Mouse (Mus musculus): ENCODE results near the gene Sh3gl1. TPM values are rescaled to one million over a fixed set of nuclear protein-coding genes. Genes with fewer than 3 reads are reported as not detected.

The Sh3gl1 gene
- polyA plus RNA-seq, 1 experiment from 2014 or later = 97.1 TPM

DNA sequence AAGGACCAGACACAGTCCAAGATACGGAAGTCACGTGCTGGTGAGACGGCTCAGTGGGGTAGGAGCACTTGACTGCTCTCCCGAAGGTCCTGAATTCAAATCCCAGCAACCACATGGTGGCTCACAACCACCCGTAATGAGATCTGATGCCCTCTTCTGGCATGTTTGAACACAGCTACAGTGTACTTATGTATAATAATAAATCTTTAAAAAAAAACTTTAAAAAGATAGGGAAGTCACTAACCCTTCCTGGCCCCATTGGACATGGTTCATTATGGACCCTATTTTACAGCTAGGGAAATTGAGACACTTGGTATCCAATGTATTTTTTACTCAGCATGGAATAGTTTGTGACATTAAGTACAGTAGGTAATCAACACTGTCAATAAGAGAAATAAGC, 41.1 kb upstream of the Sh3gl1 start:
- no peaks in the 10 kb centered on the region for H3K27me3 ChIP-seq (replicated peaks; ENCODE audit: insufficient read depth, low read length)
- 87% methylated on average over 5 of the region's 5 CpGs for WGBS
- peaks cover 27% of the 10 kb centered on the region; the same call in 1 of the 2 replicates for H3K4me1 ChIP-seq (ENCODE audit: insufficient read depth, low read depth, low read length)
- no peak for ATAC-seq
- H3K27ac ChIP-seq (ENCODE audit: low read length) = no peak overlapping the region
- H3K9me3 ChIP-seq (ENCODE audit: low read length) = no peaks in the 10 kb centered on the region
- no peak overlapping the region for H3K4me3 ChIP-seq (ENCODE audit: low read depth, low read length)
- H3K9ac ChIP-seq (replicated peaks; ENCODE audit: low read depth) = no peak overlapping the region
- no peaks in the 10 kb centered on the region; the same call in 1 of the 2 replicates for H3K36me3 ChIP-seq (ENCODE audit: insufficient read depth, low read length)
- H3K4me2 ChIP-seq (replicated peaks; ENCODE audit: low read depth, low read length) = no peak overlapping the region
- TF ChIP-seq EP300 (IDR thresholded peaks at IDR 0.05) = no peak
- TF ChIP-seq CTCF (IDR thresholded peaks at IDR 0.05) = 0 out of 2 replicates have a peak, but pooled peaks have one; percentile 1
- DNase-seq (ENCODE audit: low spot score) = no peak

DNA sequence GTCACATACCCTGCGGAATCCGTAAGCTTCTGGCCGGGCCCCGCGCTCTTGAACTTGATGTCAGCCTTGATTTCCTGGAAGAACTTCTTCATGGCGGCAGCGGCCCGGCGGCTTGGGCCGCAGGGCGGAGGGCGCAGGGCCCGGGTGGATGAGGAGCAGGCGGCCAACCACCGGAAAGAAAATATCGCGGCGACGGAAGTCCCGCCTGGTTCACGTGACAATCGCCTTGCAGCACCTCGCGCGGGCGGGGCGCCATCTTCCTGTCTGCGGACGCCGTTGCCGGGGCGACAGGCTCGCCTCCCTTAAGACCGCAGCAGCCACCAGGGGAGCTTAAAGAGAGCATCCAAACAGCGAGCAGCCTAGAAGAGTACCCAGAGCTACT, 38.4 kb upstream of the Sh3gl1 start, which contains the start of gene Ubxn6:
TSS of gene Ubxn6 (minus strand) at position 202 of the 382 bp plus-strand sequence.
- ATAC-seq = peak; percentile 52
- Histone ChIP-seq H3K27me3 (replicated peaks; ENCODE audit: insufficient read depth, low read length) (no peaks in the 10 kb centered on the region), H3K4me1 (ENCODE audit: insufficient read depth, low read depth, low read length) (peaks cover 12% of the 10 kb centered on the region; the same call in 1 of the 2 replicates), H3K27ac (ENCODE audit: low read length) (peak within 1 kb of the TSS; percentile 98; the same call in 1 of the 2 replicates), H3K9me3 (ENCODE audit: low read length) (no peaks in the 10 kb centered on the region), H3K9ac (replicated peaks; ENCODE audit: low read depth) (peak within 1 kb of the TSS; percentile 69), H3K36me3 (ENCODE audit: insufficient read depth, low read length) (peaks cover 16% of the 10 kb centered on the region), H3K4me2 (replicated peaks; ENCODE audit: low read depth, low read length) (peak within 1 kb of the TSS; percentile 68), H3K4me3 (ENCODE audit: low read depth, low read length) (peak within 1 kb of the TSS; percentile 80)
- peak; percentile 99 for DNase-seq (ENCODE audit: low spot score)
- TF ChIP-seq CTCF (IDR thresholded peaks at IDR 0.05) = peak; percentile 69
- peak; percentile 65 for TF ChIP-seq EP300 (IDR thresholded peaks at IDR 0.05)
- WGBS = 0% methylated on average over 35 of the region's 35 CpGs

DNA sequence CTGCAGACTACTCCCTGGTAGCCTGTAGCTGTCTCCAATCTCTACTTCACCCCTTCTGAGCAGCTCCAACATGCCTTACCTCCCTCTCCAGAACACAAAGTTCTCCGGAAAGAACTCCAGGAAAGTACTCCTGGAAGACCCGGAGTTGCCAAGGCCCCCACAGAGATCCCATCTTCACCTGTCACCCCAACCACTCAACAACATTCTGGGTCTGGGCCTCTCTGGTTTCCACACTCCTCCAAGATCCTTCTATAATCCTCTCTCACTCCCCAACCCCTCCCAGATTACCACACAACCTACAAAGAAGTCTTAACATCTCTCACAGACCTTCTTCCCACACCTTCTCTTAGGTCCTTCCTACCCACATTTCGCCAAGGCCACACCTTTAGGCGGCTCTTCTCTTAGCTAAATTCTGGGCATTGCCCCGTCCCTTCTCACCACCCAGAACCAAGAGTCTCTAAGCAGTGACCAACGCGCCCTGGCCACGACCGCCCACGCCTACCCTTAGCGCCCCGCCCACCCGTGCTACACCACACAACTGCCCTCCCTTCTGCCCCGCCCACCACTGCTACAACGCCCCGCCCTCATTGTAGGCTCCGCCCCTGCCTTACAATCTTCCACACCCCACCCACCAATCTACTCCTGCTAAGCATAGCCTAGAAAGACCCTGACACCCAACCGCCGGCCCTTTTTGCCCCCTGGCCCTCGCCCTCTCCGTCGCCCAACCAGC, 37.8 kb upstream of the Sh3gl1 start:
- ATAC-seq (peak; percentile 50), DNase-seq (ENCODE audit: low spot score) (peak; percentile 96)
- H3K27me3 ChIP-seq (replicated peaks; ENCODE audit: insufficient read depth, low read length) = no peaks in the 10 kb centered on the region
- peak overlapping the region; percentile 68 for H3K4me2 ChIP-seq (replicated peaks; ENCODE audit: low read depth, low read length)
- TF ChIP-seq CTCF (IDR thresholded peaks at IDR 0.05) (no peak), EP300 (IDR thresholded peaks at IDR 0.05) (no peak)
- H3K36me3 ChIP-seq (ENCODE audit: insufficient read depth, low read length) = peaks cover 21% of the 10 kb centered on the region
- H3K27ac ChIP-seq (ENCODE audit: low read length) = peak overlapping the region; percentile 98; the same call in 1 of the 2 replicates
- no peaks in the 10 kb centered on the region for H3K9me3 ChIP-seq (ENCODE audit: low read length)
- H3K4me1 ChIP-seq (ENCODE audit: insufficient read depth, low read depth, low read length) = peaks cover 12% of the 10 kb centered on the region; the same call in 1 of the 2 replicates
- WGBS = 7% methylated on average over 22 of the region's 22 CpGs
- H3K9ac ChIP-seq (replicated peaks; ENCODE audit: low read depth) = peak overlapping the region; percentile 69
- peak overlapping the region; percentile 80 for H3K4me3 ChIP-seq (ENCODE audit: low read depth, low read length)

DNA sequence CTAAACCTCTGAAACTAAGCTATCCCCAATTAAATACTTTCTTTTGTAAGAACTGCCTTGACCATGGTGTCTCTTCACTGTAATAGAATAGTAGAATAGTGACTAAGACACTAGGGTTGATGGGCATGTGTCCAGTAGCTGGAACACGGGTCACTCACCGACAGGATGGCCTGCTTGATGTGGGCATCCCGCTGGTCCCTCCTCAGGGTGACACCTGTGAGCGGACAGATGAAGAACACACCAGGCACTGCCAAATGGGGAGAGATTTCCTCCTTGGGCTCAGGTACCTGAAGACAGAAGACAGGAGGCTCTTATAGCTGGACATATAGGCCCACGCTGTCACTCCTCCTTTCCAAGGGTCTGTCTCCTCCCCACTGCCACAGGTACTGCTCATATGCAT, 35.8 kb upstream of the Sh3gl1 start:
- TF ChIP-seq CTCF (IDR thresholded peaks at IDR 0.05) (no peak), EP300 (IDR thresholded peaks at IDR 0.05) (no peak)
- ATAC-seq (no peak), DNase-seq (ENCODE audit: low spot score) (no peak)
- no peak overlapping the region for H3K4me2 ChIP-seq (replicated peaks; ENCODE audit: low read depth, low read length)
- H3K27ac ChIP-seq (ENCODE audit: low read length) = no peak overlapping the region
- peaks cover 12% of the 10 kb centered on the region; the same call in 1 of the 2 replicates for H3K4me1 ChIP-seq (ENCODE audit: insufficient read depth, low read depth, low read length)
- H3K9me3 ChIP-seq (ENCODE audit: low read length) = no peaks in the 10 kb centered on the region
- WGBS = 88% methylated on average over 5 of the region's 5 CpGs
- H3K4me3 ChIP-seq (ENCODE audit: low read depth, low read length) = no peak overlapping the region
- peaks cover 38% of the 10 kb centered on the region for H3K36me3 ChIP-seq (ENCODE audit: insufficient read depth, low read length)
- no peak overlapping the region for H3K9ac ChIP-seq (replicated peaks; ENCODE audit: low read depth)
- H3K27me3 ChIP-seq (replicated peaks; ENCODE audit: insufficient read depth, low read length) = no peaks in the 10 kb centered on the region

DNA sequence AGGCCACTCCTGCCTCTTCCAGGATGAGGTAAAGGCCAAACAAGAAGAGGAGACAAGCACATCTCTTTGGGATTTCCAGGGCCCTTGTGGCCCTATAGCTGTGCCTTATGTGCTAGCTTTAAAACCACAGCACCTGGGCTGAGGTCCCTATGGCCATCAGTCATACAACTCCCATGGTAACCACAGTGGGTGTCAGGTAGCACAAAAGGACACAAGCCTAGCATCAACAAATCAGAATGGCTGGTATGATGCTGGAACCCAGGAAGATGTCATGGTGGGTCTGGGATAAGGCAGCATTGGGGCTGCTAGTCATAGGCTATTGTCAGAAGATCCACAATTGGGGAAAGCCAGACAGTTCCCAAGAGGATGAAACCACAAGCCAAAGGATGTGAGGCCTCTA, 34.7 kb upstream of the Sh3gl1 start:
- Histone ChIP-seq H3K27me3 (replicated peaks; ENCODE audit: insufficient read depth, low read length) (no peaks in the 10 kb centered on the region), H3K4me1 (ENCODE audit: insufficient read depth, low read depth, low read length) (peaks cover 12% of the 10 kb centered on the region; the same call in 1 of the 2 replicates), H3K36me3 (ENCODE audit: insufficient read depth, low read length) (peaks cover 38% of the 10 kb centered on the region), H3K4me3 (ENCODE audit: low read depth, low read length) (no peak overlapping the region), H3K9me3 (ENCODE audit: low read length) (no peaks in the 10 kb centered on the region), H3K4me2 (replicated peaks; ENCODE audit: low read depth, low read length) (no peak overlapping the region), H3K9ac (replicated peaks; ENCODE audit: low read depth) (no peak overlapping the region), H3K27ac (ENCODE audit: low read length) (no peak overlapping the region)
- TF ChIP-seq CTCF (IDR thresholded peaks at IDR 0.05) (no peak), EP300 (IDR thresholded peaks at IDR 0.05) (no peak)
- DNase-seq (ENCODE audit: low spot score) (no peak), ATAC-seq (no peak)

DNA sequence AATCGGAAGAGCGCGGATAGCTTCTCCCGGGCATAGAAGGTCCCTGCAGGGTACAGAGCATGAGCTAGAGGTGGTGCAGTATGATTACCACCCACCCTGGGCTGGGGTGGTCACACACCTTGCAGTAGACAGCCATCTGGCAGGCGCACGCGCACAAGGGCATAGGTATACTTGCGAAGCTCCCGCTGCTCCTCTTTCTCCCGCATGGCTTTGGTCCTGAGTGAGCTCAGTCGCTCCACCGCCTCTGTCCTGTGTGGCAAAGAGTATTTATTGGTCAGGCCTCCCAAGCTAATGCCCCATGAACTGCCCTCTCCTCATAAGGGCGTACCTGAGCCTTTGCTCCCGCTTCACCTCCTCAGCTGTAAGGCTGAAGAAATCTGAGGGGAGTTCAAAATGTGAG, 32.6 kb upstream of the Sh3gl1 start:
- H3K9ac ChIP-seq (replicated peaks; ENCODE audit: low read depth) = no peak overlapping the region
- no peak overlapping the region for H3K4me3 ChIP-seq (ENCODE audit: low read depth, low read length)
- ATAC-seq = no peak

More for the DNA sequence above, 32.6 kb upstream of the Sh3gl1 start:
- no peak for TF ChIP-seq EP300 (IDR thresholded peaks at IDR 0.05)
- TF ChIP-seq CTCF (IDR thresholded peaks at IDR 0.05) = no peak
- WGBS = 94% methylated on average over 14 of the region's 14 CpGs
- no peaks in the 10 kb centered on the region for H3K27me3 ChIP-seq (replicated peaks; ENCODE audit: insufficient read depth, low read length)
- no peak for DNase-seq (ENCODE audit: low spot score)
- H3K4me2 ChIP-seq (replicated peaks; ENCODE audit: low read depth, low read length) = no peak overlapping the region
- H3K27ac ChIP-seq (ENCODE audit: low read length) = no peak overlapping the region
- H3K9me3 ChIP-seq (ENCODE audit: low read length) = no peaks in the 10 kb centered on the region
- peaks cover 38% of the 10 kb centered on the region for H3K36me3 ChIP-seq (ENCODE audit: insufficient read depth, low read length)
- peaks cover 2% of the 10 kb centered on the region; the same call in 1 of the 2 replicates for H3K4me1 ChIP-seq (ENCODE audit: insufficient read depth, low read depth, low read length)

Measured in lung, postnatal 0 days (tissue).